Mouse (Mus musculus) cerebellum, postnatal 36 days (tissue): ENCODE measurements at regions not wholly inside any gene's neighbourhood (a gene's known extent, or its start where the extent isn't known, plus 50 kb on each side); places are given as distances from the start of the nearest gene placed in this dataset.
A peak's percentile ranks its signal among the peaks of the same experiment; 100 is the strongest.

ENCODE experiments used
- DNase-seq, 2 experiments: peaks; one replicate each; pipeline ENCODE4 v3.0.0; 2021 to 2022; ENCODE audit warnings: mixed read lengths in 2 of 2

- DNase-seq, result no peak
These were observed 497.2 kb upstream of the Pdzrn3 start for GRCm38 (mm10) chr6:101874894-101875293.

- no peak for DNase-seq
These were observed 481.2 kb upstream of the Pdzrn3 start for GRCm38 (mm10) chr6:101858895-101859294.

GRCm38 (mm10) chr6:101840695-101841094 is 463.0 kb upstream of the Pdzrn3 start:
- DNase-seq, result no peak

GRCm38 (mm10) chr6:101837563-101837962 is 459.9 kb upstream of the Pdzrn3 start:
- peak in 1 of 2 experiments; percentile 2 for DNase-seq

- no peak for DNase-seq
These were observed 416.3 kb upstream of the Pdzrn3 start for GRCm38 (mm10) chr6:101793986-101794385.

- DNase-seq, result no peak
These were observed 400.2 kb upstream of the Pdzrn3 start for GRCm38 (mm10) chr6:101777864-101778263.

- DNase-seq, result no peak
These were observed 395.5 kb upstream of the Pdzrn3 start for GRCm38 (mm10) chr6:101773151-101773550.

GRCm38 (mm10) chr6:101735107-101735506 is 357.4 kb upstream of the Pdzrn3 start:
- DNase-seq, result no peak

- no peak for DNase-seq
These were observed 342.8 kb upstream of the Pdzrn3 start for GRCm38 (mm10) chr6:101720513-101720912.

- no peak for DNase-seq
These were observed 312.0 kb upstream of the Pdzrn3 start for GRCm38 (mm10) chr6:101689684-101690083.

GRCm38 (mm10) chr6:101686578-101686977 is 308.9 kb upstream of the Pdzrn3 start:
- DNase-seq, result no peak

GRCm38 (mm10) chr6:101685734-101686133 is 308.0 kb upstream of the Pdzrn3 start:
- no peak for DNase-seq

GRCm38 (mm10) chr6:101684390-101684789 is 306.7 kb upstream of the Pdzrn3 start:
- DNase-seq, result no peak

GRCm38 (mm10) chr6:101674846-101675245 is 297.1 kb upstream of the Pdzrn3 start:
- DNase-seq, result no peak

GRCm38 (mm10) chr6:101670770-101671169 is 293.1 kb upstream of the Pdzrn3 start:
- no peak for DNase-seq

GRCm38 (mm10) chr6:101669118-101669845 is 291.6 kb upstream of the Pdzrn3 start:
- no peak for DNase-seq

- no peak for DNase-seq
These were observed 276.7 kb upstream of the Pdzrn3 start for GRCm38 (mm10) chr6:101654351-101654750.

GRCm38 (mm10) chr6:101650348-101650747 is 272.7 kb upstream of the Pdzrn3 start:
- peak; percentile 28 to 40 for DNase-seq

- DNase-seq, result no peak
These were observed 239.6 kb upstream of the Pdzrn3 start for GRCm38 (mm10) chr6:101617295-101617694.

- no peak for DNase-seq
These were observed 239.1 kb upstream of the Pdzrn3 start for GRCm38 (mm10) chr6:101616776-101617175.

- no peak for DNase-seq
These were observed 231.3 kb upstream of the Pdzrn3 start for GRCm38 (mm10) chr6:101609015-101609414.

GRCm38 (mm10) chr6:101603083-101603482 is 225.4 kb upstream of the Pdzrn3 start:
- DNase-seq, result no peak

- no peak for DNase-seq
These were observed 219.3 kb upstream of the Pdzrn3 start for GRCm38 (mm10) chr6:101596995-101597394.

- DNase-seq, result no peak
These were observed 216.3 kb upstream of the Pdzrn3 start for GRCm38 (mm10) chr6:101593782-101594641.
